Mouse (Mus musculus) right cerebral cortex, postnatal 36 days (tissue): ENCODE measurements around the gene Gm29735.
"Not testable (repeated sequence)": the region's sequence is repeated elsewhere in the genome, so short reads cannot be mapped to it uniquely, and the experiment has no call there.

Experiments
- DNase-seq, 2 experiments: peaks; one replicate each; pipeline ENCODE4 v3.0.0; 2022; ENCODE audit warnings: low spot score in 2 of 2, mixed read lengths in 1 of 2

Gene Gm29735

DNA sequence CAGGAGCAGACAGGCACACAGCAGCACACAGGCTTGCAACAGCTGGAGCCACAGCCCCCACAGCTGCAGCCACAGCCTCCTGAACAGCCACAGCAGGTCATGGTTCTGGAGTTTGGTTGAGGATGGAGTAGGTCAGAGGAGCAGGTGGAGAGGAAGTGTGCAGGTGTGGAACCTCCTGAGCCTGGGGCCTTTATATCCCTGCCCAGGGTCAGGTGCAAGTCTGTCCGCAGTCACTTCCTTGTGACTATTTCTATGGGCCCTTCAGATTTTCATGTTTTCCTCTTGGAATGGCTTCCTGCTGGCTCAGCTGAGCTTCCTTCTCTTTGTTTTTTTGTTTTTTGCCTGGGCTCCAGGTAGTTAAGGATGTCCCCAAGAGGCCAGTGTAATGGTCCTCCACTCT, 36.3 kb downstream of the Gm29735 start, which contains the start of gene Gm45618:
TSS of gene Gm45618 (minus strand) at position 101 of the 400 bp plus-strand sequence.
- DNase-seq: not testable (repeated sequence)

DNA sequence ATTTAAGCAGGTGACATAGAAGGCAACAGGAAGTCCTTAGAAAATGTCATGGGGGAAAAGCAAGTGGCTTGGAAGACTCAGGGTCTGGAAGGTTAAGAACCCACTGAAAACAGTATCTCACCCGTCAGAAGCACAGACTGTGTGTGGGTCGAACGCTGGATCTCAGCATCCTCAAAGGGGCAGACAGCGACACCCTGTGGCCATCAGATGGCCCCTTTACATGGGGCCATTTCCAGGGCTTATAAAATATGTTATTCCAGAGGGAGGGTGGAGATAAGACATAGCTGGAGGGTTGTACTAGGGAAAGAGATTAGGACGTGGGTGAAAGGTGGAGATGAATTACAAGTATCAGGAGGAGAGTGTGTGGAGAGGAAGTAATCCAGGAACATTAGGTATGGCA, 37.3 kb downstream of the Gm29735 start:
- DNase-seq: no peak
